Mouse (Mus musculus): Measurements from ENCODE around the gene Pigg. TPM values are rescaled to one million over a fixed set of nuclear protein-coding genes. Genes with fewer than 3 reads are reported as not detected.

Pigg gene
- total RNA-seq, 2 experiments from 2014 or later, result 12.4 to 14.0 TPM

GRCm38 (mm10) chr5:108357862-108358261 lies 45.5 kb downstream of the Pigg start:
- no peak for DNase-seq

GRCm38 (mm10) chr5:108359491-108359890 lies 47.1 kb downstream of the Pigg start:
- DNase-seq, result no peak

DNA sequence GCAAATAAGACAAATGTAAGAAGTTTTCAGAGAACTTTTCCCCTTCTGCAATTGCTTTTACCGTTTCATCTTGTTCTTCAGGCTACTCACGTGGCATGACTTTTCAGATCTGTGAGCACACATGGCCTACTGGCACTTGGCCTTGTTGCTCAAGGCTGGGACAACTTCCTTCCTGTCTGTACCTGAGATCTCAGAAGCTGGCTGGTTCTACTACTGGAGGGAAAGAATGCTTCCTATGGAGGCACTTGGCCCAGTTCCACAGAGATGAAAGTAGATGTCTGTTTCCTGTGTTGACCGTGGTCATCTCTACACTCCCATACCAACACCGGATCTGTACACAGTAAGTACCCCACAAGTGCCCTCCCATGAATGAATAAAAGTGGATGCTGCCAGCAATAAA lies 47.8 kb downstream of the Pigg start:
- DNase-seq, result no peak

DNA sequence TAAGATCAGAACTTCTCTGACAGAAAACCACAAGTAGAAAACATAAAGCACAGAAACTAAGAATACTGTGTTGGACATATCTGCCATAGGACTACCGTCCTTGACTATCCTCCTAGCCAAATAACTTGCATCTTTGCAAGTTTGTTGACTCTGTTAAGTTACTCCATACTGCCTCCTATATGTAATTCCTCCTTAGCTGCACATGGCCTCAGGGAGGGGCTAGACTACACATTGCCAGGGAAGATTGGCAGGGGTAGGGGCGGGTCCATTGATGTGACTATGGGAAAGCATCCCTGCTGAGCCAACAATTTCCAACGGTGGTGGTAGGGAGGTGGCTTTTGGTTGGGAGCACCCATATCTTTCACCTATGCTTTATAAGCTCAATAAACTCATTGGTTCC lies 49.9 kb downstream of the Pigg start:
- DNase-seq, result no peak

DNA sequence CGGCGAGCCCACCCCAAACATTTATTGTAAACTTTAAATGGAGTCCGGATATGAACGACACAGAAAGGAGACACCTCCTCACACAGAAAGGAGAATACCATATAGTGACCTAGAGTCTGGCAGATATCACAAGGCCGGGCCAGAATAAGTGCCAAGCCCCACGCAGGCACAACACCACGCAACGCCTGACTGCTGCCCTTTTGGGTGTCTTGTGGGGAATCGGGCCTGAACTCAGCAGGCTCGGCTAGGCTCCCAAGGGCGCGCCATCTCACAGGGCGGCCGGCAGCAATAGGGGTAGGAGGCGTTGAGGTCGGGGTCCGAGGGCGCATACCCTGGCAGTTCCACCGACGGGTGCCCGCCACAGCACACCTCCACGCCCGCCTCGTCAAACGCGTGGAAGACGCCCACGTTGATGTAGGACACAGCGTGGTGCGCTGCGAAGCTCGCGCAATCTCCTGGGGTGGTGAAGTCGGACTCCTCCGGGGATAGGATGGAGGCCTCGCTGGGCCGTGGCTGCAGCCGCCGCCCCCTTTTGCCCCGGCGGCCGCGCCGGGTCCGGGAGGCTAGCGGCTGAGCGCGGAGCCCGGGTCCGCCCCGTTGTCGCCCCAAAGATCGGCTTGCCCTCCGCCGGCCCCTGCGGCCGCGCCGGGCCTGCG lies 54.0 kb downstream of the Pigg start:
- peak in 1 of 2 experiments; percentile 25 for DNase-seq

DNA sequence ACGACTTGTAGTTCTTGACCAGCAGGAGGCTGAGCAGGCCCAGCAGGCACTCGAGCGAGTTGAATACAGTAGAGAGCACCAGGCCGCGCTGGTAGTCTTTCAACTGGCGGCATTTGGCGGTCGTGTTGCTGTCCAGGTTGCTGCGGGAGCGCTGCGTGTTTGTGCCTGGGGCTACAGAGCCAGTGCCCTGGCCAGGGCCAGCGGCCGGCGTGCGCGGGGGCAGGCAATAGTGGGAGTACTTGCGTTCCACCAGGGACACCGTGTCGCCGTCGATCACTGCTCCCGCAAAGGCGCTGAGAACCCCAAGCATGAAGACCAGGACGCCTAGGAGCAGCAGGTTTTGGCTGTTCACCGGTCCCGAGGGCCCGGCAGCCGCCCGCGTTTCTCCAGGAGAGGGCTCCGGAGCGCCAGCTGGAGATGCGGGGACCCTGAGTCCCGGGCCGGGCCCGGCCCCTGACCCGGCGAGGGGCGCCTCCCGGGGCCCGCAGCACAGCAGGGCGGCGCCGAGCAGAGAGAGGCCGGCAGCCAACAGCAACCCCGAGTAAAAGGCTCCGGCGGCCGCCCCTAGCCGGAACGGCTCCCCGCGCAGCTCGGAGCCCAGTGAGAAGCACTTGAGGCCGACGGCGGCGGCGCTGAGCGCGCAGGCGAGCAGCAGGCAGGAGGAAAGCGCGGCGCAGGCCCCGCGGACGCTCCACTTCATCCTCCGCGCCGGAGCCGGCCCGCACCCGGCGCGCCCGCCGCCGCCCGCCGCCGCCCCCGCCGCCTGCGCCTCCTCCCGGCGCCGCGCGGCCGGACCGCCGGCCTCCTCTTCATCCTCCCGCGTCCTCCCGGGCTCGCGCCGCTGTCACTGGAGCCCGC lies 54.8 kb downstream of the Pigg start:
- DNase-seq, result peak; percentile 60 to 63

DNA sequence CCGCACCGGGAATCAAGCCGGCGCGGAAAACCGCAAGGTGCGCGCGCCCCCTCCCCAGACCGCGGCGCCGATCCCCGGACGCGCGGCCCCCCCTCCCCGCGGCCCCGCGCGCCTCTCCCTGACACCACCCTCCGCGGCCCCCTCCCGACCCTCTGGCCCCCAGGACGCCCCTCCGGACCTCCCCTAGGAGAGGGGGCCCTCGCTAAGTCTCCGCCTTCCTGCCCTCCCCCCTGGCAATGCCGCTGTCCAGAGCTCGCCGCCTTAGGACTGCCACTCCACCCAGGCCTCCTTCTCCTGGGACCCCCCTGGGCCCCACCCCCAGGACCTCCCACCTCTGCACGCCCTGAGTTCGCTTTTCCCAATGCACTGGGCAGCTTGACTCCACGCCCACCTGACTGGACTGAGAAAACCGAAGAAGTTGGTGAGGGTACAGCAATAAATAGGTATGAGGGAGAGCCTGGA lies 55.5 kb downstream of the Pigg start, which contains the start of gene Gm42517:
Gm42517 (minus strand) TSS at position 52 of the 462 bp plus-strand sequence.
- DNase-seq, result peak in 1 of 2 experiments; percentile 23

- no peak for DNase-seq
Measured at GRCm38 (mm10) chr5:108368446-108368845, 56.0 kb downstream of the Pigg start.

DNA sequence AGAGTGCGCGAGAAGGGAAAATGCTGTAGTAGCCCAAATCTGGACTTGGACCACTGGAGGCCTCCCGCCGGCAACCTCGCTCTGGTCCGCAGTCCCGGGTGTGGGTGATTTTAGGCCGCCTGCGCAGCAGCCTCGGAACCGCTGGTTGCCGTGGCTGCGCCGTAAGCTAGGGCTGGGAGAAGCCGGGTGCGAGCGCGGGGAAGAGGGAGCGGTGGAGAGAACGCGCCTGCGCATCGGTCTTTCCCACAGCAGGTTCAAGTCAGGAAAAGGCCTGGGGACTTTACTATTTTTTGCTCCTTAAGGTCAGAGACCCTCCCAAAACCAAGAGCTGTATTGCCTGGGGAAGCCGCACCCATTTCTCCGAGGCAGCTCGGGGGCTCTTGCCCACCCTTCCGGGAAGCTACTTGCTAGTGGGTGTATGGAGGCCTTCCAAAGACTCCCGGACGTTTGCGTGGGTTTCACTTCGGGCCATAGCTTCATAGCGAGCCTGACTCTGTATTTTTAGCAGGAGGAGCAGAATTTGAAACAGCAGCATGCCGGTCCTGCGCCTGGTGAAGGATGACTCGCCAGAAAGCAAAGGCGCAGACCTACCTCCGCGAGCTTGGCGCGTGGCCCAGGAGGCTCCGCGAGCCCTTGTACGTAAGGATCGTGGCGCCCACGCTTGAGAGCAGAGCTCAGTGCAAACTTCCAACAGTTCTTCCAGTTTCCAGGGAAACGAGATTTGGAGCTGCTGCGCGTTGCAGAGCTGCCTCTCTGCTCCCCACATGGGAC lies 56.6 kb downstream of the Pigg start:
- peak; percentile 66 to 72 for DNase-seq

- DNase-seq, result no peak
Measured at GRCm38 (mm10) chr5:108369964-108370363, 57.6 kb downstream of the Pigg start.

DNA sequence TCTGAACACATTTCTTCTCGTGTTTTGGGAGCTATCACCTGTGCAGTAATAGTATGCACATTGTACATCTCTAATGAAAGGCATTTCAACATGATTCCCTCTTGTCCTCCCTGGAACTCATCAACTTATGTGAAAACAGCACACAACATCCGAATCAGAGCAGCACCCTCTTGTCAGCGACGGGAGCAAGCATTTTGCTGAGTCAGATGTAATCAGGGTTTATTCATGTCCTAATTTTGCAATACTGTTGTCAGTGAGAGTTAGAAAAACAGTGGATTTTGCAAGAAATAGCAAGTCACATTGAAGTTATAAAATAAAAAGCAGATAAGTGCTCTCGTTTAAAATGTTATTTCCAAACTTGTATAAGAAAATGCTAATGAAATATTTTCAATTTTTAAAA lies 61.7 kb downstream of the Pigg start:
- DNase-seq, result no peak

DNA sequence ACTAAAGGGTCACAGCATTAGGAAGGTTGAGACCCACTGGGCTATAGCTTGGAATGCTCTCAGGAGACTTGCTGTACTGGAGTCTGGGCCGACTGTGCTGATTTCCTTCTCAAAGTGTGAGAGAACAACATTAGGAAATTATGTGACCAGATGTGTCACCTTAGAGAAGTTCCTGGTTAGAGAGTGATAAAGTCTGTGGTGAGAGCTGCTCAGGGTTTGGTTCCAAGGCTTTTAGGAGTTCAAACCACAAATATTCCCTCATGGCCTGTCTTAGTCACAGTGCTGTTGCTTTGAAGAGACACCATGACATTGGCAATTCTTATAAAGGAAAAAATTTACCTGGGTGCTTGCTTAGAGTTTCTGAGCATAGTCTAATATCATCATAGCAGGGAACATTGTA lies 63.6 kb downstream of the Pigg start:
- no peak for DNase-seq

- no peak for DNase-seq
Measured at GRCm38 (mm10) chr5:108378346-108378745, 65.9 kb downstream of the Pigg start.

GRCm38 (mm10) chr5:108385632-108386031 lies 73.2 kb downstream of the Pigg start:
- no peak for DNase-seq

- no peak for DNase-seq
Measured at GRCm38 (mm10) chr5:108386449-108386848, 74.0 kb downstream of the Pigg start.

GRCm38 (mm10) chr5:108388201-108388600 lies 75.8 kb downstream of the Pigg start, which contains the start of gene Pde6b:
TSS of gene Pde6b (plus strand) at chr5:108388391.
- no peak for DNase-seq

DNA sequence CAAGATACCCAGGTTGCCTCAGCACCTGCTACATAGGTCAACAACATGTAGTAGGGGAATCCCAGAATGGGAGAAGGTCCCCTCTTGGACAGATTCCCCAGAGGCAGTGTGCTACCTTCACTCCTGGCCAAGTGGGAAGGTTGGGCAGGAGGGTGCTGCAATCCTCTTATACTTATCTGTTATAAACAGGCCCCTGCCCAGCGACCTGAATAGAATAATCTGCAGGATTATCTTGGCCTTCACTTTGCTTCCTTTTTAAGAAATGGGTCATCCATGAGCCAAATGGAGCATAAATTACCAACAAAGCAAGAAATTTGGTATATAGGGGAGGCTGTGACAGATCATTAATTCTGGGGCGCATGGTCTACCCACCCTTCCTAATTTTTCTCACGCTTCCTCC lies 77.3 kb downstream of the Pigg start:
- no peak for DNase-seq

Other genes with a start within 250 kb of the Pigg start
- 10 to 100 TPM; 17.8 to 29.2 TPM for gene Mtf2, start 246.9 kb upstream of the Pigg start, total RNA-seq (2021)
- 10 to 100 TPM; 65.8 to 71.8 TPM for gene Tmed5, start 180.0 kb upstream of the Pigg start, total RNA-seq (2021)
- gene Ccdc18, start 179.7 kb upstream of the Pigg start, total RNA-seq (2021), result 1 to 10 TPM; 1.1 to 1.9 TPM
- 10 to 100 TPM; 33.2 to 39.8 TPM for gene Dr1, start 43.7 kb upstream of the Pigg start, total RNA-seq (2021)
- 1 to 10 TPM in 1 of 2 experiments, under 1 TPM in 1; 0.89 to 2.0 TPM for gene Gm42517, start 55.3 kb downstream of the Pigg start, total RNA-seq (2021)
- gene Pde6b, start 75.8 kb downstream of the Pigg start, total RNA-seq (2021), result not detected
- 100 to 1,000 TPM; 374 to 446 TPM for gene Atp5k, start 121.8 kb downstream of the Pigg start, total RNA-seq (2021)
- gene Mfsd7a, start 136.3 kb downstream of the Pigg start, total RNA-seq (2021), result 1 to 10 TPM; 1.0 to 1.3 TPM
- gene Pcgf3, start 148.6 kb downstream of the Pigg start, total RNA-seq (2021), result 10 to 100 TPM; 37.6 to 39.6 TPM
- gene Cplx1, start 237.4 kb downstream of the Pigg start, total RNA-seq (2021), result 1 to 10 TPM; 1.9 to 2.1 TPM